ENCODE assay signal across 23 mouse cellular contexts in the genomic region with DNA sequence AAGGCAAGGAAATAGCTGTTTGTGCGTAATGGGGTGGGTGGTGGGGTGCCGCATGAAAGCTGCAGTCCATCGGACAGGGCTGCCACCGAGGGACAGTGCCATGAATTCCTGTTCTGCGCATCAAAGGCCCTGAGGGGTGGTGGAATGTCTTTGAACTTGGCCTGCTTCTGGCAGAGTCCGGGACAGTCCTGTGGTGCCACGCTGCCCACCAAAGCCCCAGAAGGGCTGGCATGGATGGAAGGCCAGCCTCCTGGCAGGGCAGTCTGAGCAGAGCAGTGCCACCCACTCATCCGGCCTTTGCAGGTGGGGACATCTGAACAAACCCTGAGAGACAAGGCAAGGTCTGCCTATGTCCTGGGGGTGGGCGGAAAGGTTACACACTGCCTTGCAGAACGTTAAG.
"Had no signal": no experiment of that assay in that cellular context is flagged by ENCODE, and none has a peak within 500 bp of the region (broad histone marks: within the 10 kb centered on the region; RNA-seq: fewer than 3 reads in every experiment).

No protein-coding gene starts in this region.

- DNase-seq: kidney, postnatal 10 days; kidney, postnatal 36 days; liver; lung, adult 18-20 months; lung, postnatal 10 days; lung, postnatal 36 days; right cerebral cortex, adult 18-20 months; right cerebral cortex, postnatal 14 days; right cerebral cortex, postnatal 4 days; thymus, adult 2 months; thymus, postnatal 14 days had no signal

- H3K9ac ChIP-seq: kidney, embryonic 15.5 days; limb, embryonic 13.5 days; liver, embryonic 12.5 days; liver, embryonic 15.5 days; lung, embryonic 15.5 days; midbrain, embryonic 15.5 days; neural tube, embryonic 12.5 days; neural tube, embryonic 15.5 days had no signal

- H3K27ac ChIP-seq: limb, embryonic 10.5 days; limb, embryonic 13.5 days; liver, embryonic 12.5 days; liver, embryonic 15.5 days; lung, embryonic 15.5 days; midbrain, embryonic 10.5 days; midbrain, embryonic 15.5 days; neural tube, embryonic 12.5 days; stomach, postnatal 0 days had no signal

- H3K4me1 ChIP-seq: limb, embryonic 10.5 days; lung, embryonic 15.5 days had no signal

- H3K4me2 ChIP-seq: kidney, embryonic 15.5 days; limb, embryonic 13.5 days; liver, embryonic 12.5 days; liver, embryonic 15.5 days; lung, embryonic 15.5 days; midbrain, embryonic 15.5 days; neural tube, embryonic 12.5 days; neural tube, embryonic 15.5 days had no signal

- H3K9me3 ChIP-seq: kidney, embryonic 15.5 days; limb, embryonic 10.5 days; limb, embryonic 13.5 days; liver, embryonic 12.5 days; liver, embryonic 15.5 days; lung, embryonic 15.5 days; megakaryocyte, embryonic 14.5 days; midbrain, embryonic 10.5 days; midbrain, embryonic 15.5 days; neural tube, embryonic 12.5 days; neural tube, embryonic 15.5 days had no signal

- ATAC-seq: liver, embryonic 12.5 days; midbrain, embryonic 15.5 days had no signal

- H3K27me3 ChIP-seq: kidney, embryonic 15.5 days; limb, embryonic 13.5 days; liver, embryonic 12.5 days; liver, embryonic 15.5 days; lung, embryonic 15.5 days; megakaryocyte, embryonic 14.5 days; midbrain, embryonic 15.5 days; neural tube, embryonic 12.5 days; neural tube, embryonic 15.5 days had no signal

- H3K4me3 ChIP-seq: kidney, embryonic 15.5 days; limb, embryonic 10.5 days; limb, embryonic 13.5 days; liver, embryonic 12.5 days; liver, embryonic 15.5 days; lung, embryonic 15.5 days; megakaryocyte, embryonic 14.5 days; midbrain, embryonic 10.5 days; midbrain, embryonic 15.5 days; neural tube, embryonic 12.5 days; neural tube, embryonic 15.5 days had no signal
